Mouse (Mus musculus): ENCODE results near the gene 1700016C15Rik. TPM values are rescaled to one million over a fixed set of nuclear protein-coding genes. Genes with fewer than 3 reads are reported as not detected.

Gene 1700016C15Rik
- polyA plus RNA-seq, 1 experiment from 2014 or later: 0.94 TPM

DNA sequence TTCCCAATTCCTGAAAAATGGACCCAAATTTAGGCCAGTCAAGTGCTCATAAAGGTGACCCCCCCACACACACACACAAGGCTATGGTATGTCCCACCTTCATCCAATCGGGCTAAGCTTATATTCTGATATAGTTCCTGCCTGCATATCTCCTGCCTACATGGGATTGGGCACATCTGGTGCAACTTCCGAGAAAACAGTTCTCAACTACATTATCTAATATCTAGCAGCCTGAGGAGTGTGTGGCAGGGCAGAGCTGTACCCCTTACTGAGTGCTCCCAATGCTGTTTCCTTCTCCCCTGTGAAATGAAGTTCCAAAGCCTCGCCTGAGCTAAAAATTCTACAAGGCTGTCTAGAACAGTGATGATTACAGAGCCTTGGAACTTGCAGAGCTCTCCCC is 13.2 kb upstream of the 1700016C15Rik start:
- WGBS: 63% methylated on average over 3 of the region's 3 CpGs
- no peaks in the 10 kb centered on the region for H3K9me3 ChIP-seq (ENCODE audit: low read length)

DNA sequence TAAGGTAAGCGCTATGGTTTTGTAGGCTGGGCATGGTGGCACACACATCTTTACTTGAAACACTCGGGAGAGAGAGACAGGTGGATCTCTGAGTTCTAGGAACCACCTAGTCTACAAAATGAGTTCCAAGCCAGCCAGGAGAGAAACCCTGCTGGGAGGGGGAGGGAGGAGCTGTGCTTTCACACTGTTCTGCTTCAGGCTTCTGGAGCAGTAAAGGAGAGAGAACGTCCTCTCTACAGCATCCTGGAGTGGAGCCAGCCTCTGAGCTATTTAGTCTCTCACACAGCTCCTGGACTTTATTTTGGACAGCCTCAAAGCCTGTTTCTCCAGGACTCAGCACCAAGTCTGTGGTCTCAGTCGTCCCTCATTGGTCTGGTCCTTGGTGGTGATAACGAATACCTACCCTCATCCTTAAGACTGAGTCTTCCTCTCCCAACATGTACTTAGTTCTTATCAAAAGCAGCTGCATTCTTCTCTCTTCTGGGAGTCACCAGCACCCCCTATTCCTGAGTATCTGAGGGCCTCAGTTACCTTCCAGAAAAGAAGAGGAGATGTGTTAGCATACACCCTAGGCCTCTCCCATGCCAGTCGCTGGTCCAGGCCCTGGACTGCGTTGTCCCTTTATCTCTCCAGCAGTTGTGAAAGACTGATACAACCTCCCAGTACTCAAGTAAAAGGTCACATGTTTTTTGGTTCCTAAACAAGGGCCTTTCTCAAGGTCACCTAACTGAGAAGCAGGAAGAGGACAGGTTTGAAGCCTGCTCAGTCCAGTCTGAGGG is 12.4 kb upstream of the 1700016C15Rik start:
- Histone ChIP-seq H3K27ac (ENCODE audit: low read length) (no peak overlapping the region), H3K4me3 (ENCODE audit: low read depth, low read length) (no peak overlapping the region), H3K4me2 (replicated peaks; ENCODE audit: low read depth, low read length) (no peak overlapping the region), H3K4me1 (ENCODE audit: insufficient read depth, low read depth, low read length) (no peaks in the 10 kb centered on the region), H3K27me3 (replicated peaks; ENCODE audit: insufficient read depth, low read length) (no peaks in the 10 kb centered on the region), H3K36me3 (ENCODE audit: insufficient read depth, low read length) (no peaks in the 10 kb centered on the region), H3K9ac (replicated peaks; ENCODE audit: low read depth) (no peak overlapping the region), H3K9me3 (ENCODE audit: low read length) (no peaks in the 10 kb centered on the region)
- ATAC-seq (no peak), DNase-seq (ENCODE audit: low spot score) (no peak)
- WGBS: 64% methylated on average over 7 of the region's 7 CpGs
- TF ChIP-seq EP300 (IDR thresholded peaks at IDR 0.05) (no peak), CTCF (IDR thresholded peaks at IDR 0.05) (no peak)

More for the DNA sequence above, 13.2 kb upstream of the 1700016C15Rik start:
- no peak for TF ChIP-seq CTCF (IDR thresholded peaks at IDR 0.05)
- TF ChIP-seq EP300 (IDR thresholded peaks at IDR 0.05): no peak
- Histone ChIP-seq H3K27ac (ENCODE audit: low read length) (no peak overlapping the region), H3K9ac (replicated peaks; ENCODE audit: low read depth) (no peak overlapping the region), H3K4me1 (ENCODE audit: insufficient read depth, low read depth, low read length) (no peaks in the 10 kb centered on the region), H3K4me3 (ENCODE audit: low read depth, low read length) (no peak overlapping the region), H3K27me3 (replicated peaks; ENCODE audit: insufficient read depth, low read length) (no peaks in the 10 kb centered on the region), H3K36me3 (ENCODE audit: insufficient read depth, low read length) (no peaks in the 10 kb centered on the region), H3K4me2 (replicated peaks; ENCODE audit: low read depth, low read length) (no peak overlapping the region)
- no peak for ATAC-seq
- no peak for DNase-seq (ENCODE audit: low spot score)

DNA sequence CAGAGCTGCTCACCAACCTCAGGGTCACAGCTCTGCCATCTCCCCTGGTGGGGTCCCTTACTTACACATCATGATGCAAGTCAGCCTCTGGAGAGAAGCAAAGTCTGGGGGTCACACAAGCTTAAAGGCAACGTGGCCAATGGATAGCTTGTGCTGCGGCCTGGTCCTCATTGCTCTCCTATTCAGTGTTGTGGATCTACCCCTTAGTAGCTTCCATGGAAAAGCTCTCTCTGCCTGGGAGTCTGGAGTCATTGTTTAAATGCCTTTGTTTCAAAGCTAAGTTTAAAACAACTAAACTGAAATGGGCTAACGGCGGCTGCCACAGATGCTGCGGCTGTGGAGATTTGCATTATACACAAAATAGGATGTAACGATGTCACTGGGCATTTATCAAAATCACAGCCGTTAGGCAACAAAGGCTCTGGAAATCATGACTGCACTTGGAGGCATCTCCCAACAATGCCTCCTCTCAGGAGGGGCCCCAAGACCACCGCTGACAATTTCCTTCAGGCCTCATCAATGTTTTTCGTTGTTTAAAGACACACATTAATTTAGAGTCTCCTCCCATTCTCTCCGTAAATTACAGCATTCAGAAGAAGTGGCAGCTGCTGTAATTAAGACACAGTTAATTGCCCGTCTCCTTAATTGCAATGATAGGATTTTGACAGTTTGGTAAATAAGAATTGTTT is 11.1 kb upstream of the 1700016C15Rik start:
- Histone ChIP-seq H3K9me3 (ENCODE audit: low read length) (no peaks in the 10 kb centered on the region), H3K4me2 (replicated peaks; ENCODE audit: low read depth, low read length) (no peak overlapping the region), H3K9ac (replicated peaks; ENCODE audit: low read depth) (no peak overlapping the region), H3K27ac (ENCODE audit: low read length) (no peak overlapping the region), H3K27me3 (replicated peaks; ENCODE audit: insufficient read depth, low read length) (no peaks in the 10 kb centered on the region), H3K4me3 (ENCODE audit: low read depth, low read length) (no peak overlapping the region), H3K4me1 (ENCODE audit: insufficient read depth, low read depth, low read length) (no peaks in the 10 kb centered on the region), H3K36me3 (ENCODE audit: insufficient read depth, low read length) (no peaks in the 10 kb centered on the region)
- ATAC-seq: no peak
- DNase-seq (ENCODE audit: low spot score): no peak
- no peak for TF ChIP-seq CTCF (IDR thresholded peaks at IDR 0.05)
- TF ChIP-seq EP300 (IDR thresholded peaks at IDR 0.05): no peak
- 56% methylated on average over 11 of the region's 11 CpGs for WGBS

DNA sequence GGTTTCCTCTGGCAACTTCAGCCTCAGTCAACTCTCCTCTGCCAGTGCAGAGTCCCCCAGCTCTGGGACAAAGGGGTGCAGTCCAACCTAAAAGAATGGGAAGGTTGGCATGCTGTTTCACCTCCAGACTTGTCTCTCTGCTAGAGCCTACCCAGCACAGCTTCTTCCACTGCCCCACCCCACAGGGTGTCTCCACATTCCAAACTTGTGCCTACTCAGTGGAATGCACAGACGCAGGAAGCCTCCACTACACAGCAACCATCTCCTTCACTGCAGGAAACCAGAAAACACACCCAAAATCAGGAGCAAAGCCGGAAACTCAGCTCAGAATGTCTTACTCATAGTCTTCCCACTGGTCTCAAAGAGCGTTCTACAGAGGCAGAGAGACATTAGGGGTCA is 10.6 kb upstream of the 1700016C15Rik start:
- WGBS: 49% methylated on average over 3 of the region's 3 CpGs
- Histone ChIP-seq H3K27me3 (replicated peaks; ENCODE audit: insufficient read depth, low read length) (no peaks in the 10 kb centered on the region), H3K9me3 (ENCODE audit: low read length) (no peaks in the 10 kb centered on the region), H3K4me3 (ENCODE audit: low read depth, low read length) (no peak overlapping the region), H3K4me1 (ENCODE audit: insufficient read depth, low read depth, low read length) (no peaks in the 10 kb centered on the region), H3K9ac (replicated peaks; ENCODE audit: low read depth) (no peak overlapping the region), H3K36me3 (ENCODE audit: insufficient read depth, low read length) (no peaks in the 10 kb centered on the region), H3K4me2 (replicated peaks; ENCODE audit: low read depth, low read length) (no peak overlapping the region), H3K27ac (ENCODE audit: low read length) (no peak overlapping the region)
- peak; percentile 55 for DNase-seq (ENCODE audit: low spot score)
- TF ChIP-seq CTCF (IDR thresholded peaks at IDR 0.05): no peak
- TF ChIP-seq EP300 (IDR thresholded peaks at IDR 0.05): peak; percentile 45; the same call in 1 of the 2 replicates
- peak; percentile 90 for ATAC-seq

DNA sequence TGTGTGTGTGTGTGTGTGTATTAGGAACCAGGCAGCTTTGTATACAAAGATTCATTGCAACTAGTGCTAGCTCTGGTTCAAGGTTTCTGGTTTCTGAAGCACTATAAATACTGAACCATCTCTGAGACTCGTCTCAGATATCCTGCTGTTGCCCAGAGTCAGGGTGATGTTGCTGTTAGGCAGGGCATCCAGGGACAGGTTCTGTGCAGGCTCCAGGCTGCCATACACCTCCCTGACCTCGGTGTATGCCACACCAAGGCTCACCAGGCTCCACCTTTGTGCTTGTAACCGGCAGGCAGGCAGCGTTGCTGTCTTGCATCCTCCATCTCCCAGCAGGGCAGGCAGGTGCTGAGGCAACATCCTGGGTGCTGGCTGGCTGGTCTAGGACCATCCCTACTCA is 5.8 kb upstream of the 1700016C15Rik start:
- no peak overlapping the region for H3K27ac ChIP-seq (ENCODE audit: low read length)
- WGBS: 63% methylated on average over 4 of the region's 4 CpGs
- no peak overlapping the region for H3K4me2 ChIP-seq (replicated peaks; ENCODE audit: low read depth, low read length)
- DNase-seq (ENCODE audit: low spot score): no peak
- H3K27me3 ChIP-seq (replicated peaks; ENCODE audit: insufficient read depth, low read length): no peaks in the 10 kb centered on the region
- H3K36me3 ChIP-seq (ENCODE audit: insufficient read depth, low read length): no peaks in the 10 kb centered on the region
- H3K4me3 ChIP-seq (ENCODE audit: low read depth, low read length): no peak overlapping the region
- H3K9ac ChIP-seq (replicated peaks; ENCODE audit: low read depth): no peak overlapping the region
- ATAC-seq: no peak
- H3K4me1 ChIP-seq (ENCODE audit: insufficient read depth, low read depth, low read length): no peaks in the 10 kb centered on the region; the same call in 1 of the 2 replicates
- no peak for TF ChIP-seq EP300 (IDR thresholded peaks at IDR 0.05)
- TF ChIP-seq CTCF (IDR thresholded peaks at IDR 0.05): no peak
- no peaks in the 10 kb centered on the region for H3K9me3 ChIP-seq (ENCODE audit: low read length)

DNA sequence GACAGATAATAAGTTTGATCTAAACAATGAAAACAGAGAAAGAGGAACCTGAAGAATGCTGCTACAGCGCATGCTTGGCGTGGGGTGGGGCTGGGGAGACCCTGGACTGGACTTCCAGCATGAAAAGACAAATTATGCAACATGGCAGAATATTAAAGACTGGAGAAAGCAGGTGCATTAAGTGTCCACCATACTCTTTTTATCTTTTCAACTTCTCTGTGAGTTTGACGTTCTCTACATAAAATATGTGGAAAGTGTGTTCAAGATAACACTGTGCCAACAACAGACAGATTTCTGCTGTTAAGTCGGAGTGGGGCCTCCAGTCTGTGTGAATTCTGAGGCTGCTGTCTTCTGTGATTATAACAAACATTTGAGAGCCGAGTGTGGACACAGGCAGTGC is 2.7 kb upstream of the 1700016C15Rik start:
- DNase-seq (ENCODE audit: low spot score) (no peak), ATAC-seq (peak; percentile 29; the same call in 1 of the 2 replicates)
- no peak for TF ChIP-seq CTCF (IDR thresholded peaks at IDR 0.05)
- no peak for TF ChIP-seq EP300 (IDR thresholded peaks at IDR 0.05)
- Histone ChIP-seq H3K9ac (replicated peaks; ENCODE audit: low read depth) (no peak overlapping the region), H3K36me3 (ENCODE audit: insufficient read depth, low read length) (no peaks in the 10 kb centered on the region), H3K4me3 (ENCODE audit: low read depth, low read length) (no peak overlapping the region), H3K27me3 (replicated peaks; ENCODE audit: insufficient read depth, low read length) (no peaks in the 10 kb centered on the region), H3K4me2 (replicated peaks; ENCODE audit: low read depth, low read length) (no peak overlapping the region), H3K9me3 (ENCODE audit: low read length) (no peaks in the 10 kb centered on the region), H3K4me1 (ENCODE audit: insufficient read depth, low read depth, low read length) (no peaks in the 10 kb centered on the region; the same call in 1 of the 2 replicates), H3K27ac (ENCODE audit: low read length) (peak overlapping the region; percentile 7; the same call in 1 of the 2 replicates)
- 21% methylated on average over 5 of the region's 5 CpGs for WGBS
